Mouse (Mus musculus) CH12.LX (cell line): ENCODE data around the gene Gm21936. TPM values are rescaled to one million over a fixed set of nuclear protein-coding genes. Genes with fewer than 3 reads are reported as not detected.
"Not testable (repeated sequence)": the region's sequence is repeated elsewhere in the genome, so short reads cannot be mapped to it uniquely, and the experiment has no call there.

Source experiments
- DNase-seq: peaks from one replicate; pipeline ENCODE4 v3.0.0-alpha.2; 2013; ENCODE audit errors: extremely low read depth
- H3K27ac ChIP-seq: 2 replicates; pipeline ENCODE4 v1.5.1; 2012; ENCODE audit warnings: low read depth, mild to moderate bottlenecking, control low read depth, moderate library complexity; ENCODE audit not compliant: insufficient read depth
- H3K27me3 ChIP-seq: replicated peaks from 2 replicates; pipeline ENCODE3; 2012; ENCODE audit warnings: inconsistent platforms
- H3K36me3 ChIP-seq, 2 experiments: replicated peaks in 1 of 2; 2 replicates each; pipeline versions ENCODE3 to v1.6.1; 2012; ENCODE audit warnings: inconsistent platforms in 1 of 2, low read length in 1 of 2, mild to moderate bottlenecking in 1 of 2, mixed read lengths in 1 of 2, moderate library complexity in 1 of 2; ENCODE audit not compliant: control insufficient read depth in 1 of 2, insufficient read depth in 1 of 2
- H3K4me1 ChIP-seq, 2 experiments: 2 replicates each; pipeline ENCODE4 v1.6.1; 2012; ENCODE audit warnings: inconsistent platforms in 1 of 2, moderate library complexity in 1 of 2; ENCODE audit not compliant: insufficient read depth in 2 of 2, control insufficient read depth in 1 of 2
- H3K4me2 ChIP-seq: 2 replicates; pipeline ENCODE4 v1.6.1; 2012; ENCODE audit warnings: low read depth, mild to moderate bottlenecking, control low read depth; ENCODE audit not compliant: poor library complexity, insufficient read depth, severe bottlenecking
- H3K4me3 ChIP-seq, 3 experiments: fragments of 150-350 bp in 1 of 3; sonication (generic) in 1 of 3; replicated peaks in 1 of 3; 2 replicates each; pipeline versions ENCODE3 to v1.5.1; 2011 to 2012; ENCODE audit warnings: low read depth in 2 of 3, low read length in 2 of 3, mild to moderate bottlenecking in 2 of 3, moderate library complexity in 2 of 3, control low read depth in 1 of 3, improper control_type of control experiment in 1 of 3, inconsistent platforms in 1 of 3, mixed read lengths in 1 of 3; ENCODE audit not compliant: poor library complexity in 1 of 3
- H3K79me2 ChIP-seq: replicated peaks from 2 replicates; pipeline ENCODE4 v1.6.1; 2012; ENCODE audit warnings: mild to moderate bottlenecking, moderate library complexity; ENCODE audit not compliant: control insufficient read depth, poor library complexity, insufficient read depth, severe bottlenecking; ENCODE audit errors: extremely low read depth
- H3K9ac ChIP-seq: 2 replicates; pipeline ENCODE4 v1.6.1; 2012; ENCODE audit warnings: low read depth, mild to moderate bottlenecking, control low read depth, moderate library complexity; ENCODE audit not compliant: insufficient read depth
- H3K9me3 ChIP-seq: replicated peaks from 2 replicates; pipeline ENCODE3; 2012; ENCODE audit warnings: low read length, inconsistent platforms, mixed read lengths
- dilution Hi-C: fragments of 300-500 bp; cut with MboI; formaldehyde crosslinking; loops from 2 replicates; pipeline ENCODE4 v1.14.3; 2020; ENCODE audit warnings: low sequenced_read_pairs; ENCODE audit not compliant: extremely low pct_unique_long_range_greater_than_20kb, extremely low pct_ligation_motif_present
- in situ Hi-C: fragments of 300-500 bp; cut with MboI; formaldehyde crosslinking; loops from 3 replicates; pipeline ENCODE4 v1.14.3; 2019; ENCODE audit warnings: low sequenced_read_pairs, low pct_ligation_motif_present, low pct_unique_long_range_greater_than_20kb, mixed read lengths
- polyA plus RNA-seq: library from polyadenylated mRNA; unstranded; fragments of >175 nt; gene quantifications from 2 replicates; pipeline ENCODE4 v1.2.1, GENCODE M21; 2012; ENCODE audit warnings: low read depth; ENCODE audit not compliant: insufficient read length
- total RNA-seq, 2 experiments: library from RNA; depleted of rRNA; stranded (reverse); fragments of 300-350 nt in 1 of 2; fragments of >200 nt in 1 of 2; gene quantifications; 2 replicates each; pipeline ENCODE4 v1.2.3; 2012 to 2014

The Gm21936 gene
- total RNA-seq (2012; rRNA removed) (not detected in 2 replicates), total RNA-seq (2014; rRNA removed) (not detected in 2 replicates), polyA plus RNA-seq (not detected in 2 replicates)

DNA sequence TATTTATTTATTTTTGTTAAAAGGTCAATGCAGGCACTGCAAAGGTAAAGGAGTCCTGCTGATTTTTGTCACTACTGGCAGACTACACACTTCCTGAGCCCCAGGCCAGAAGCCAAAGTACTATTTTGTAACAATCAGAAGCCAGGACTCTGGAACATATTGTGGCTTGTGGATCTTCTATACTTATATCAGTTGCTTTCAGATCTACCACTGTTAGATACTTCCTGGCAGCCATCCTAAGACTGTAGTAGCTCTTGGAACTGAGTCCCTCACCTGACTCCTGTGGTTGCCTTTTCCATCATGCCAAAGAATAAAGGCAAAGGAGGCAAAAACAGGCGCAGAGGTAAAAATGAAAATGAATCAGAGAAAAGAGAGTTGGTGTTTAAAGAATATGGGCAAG is at the start of gene Gm21936:
TSS of gene Gm21936 (plus strand) at position 301 of the 400 bp plus-strand sequence.
- H3K79me2 ChIP-seq, H3K27ac ChIP-seq, H3K27me3 ChIP-seq, H3K36me3 ChIP-seq, H3K4me3 ChIP-seq, H3K4me2 ChIP-seq, in situ Hi-C loops, H3K4me1 ChIP-seq, H3K9me3 ChIP-seq, H3K9ac ChIP-seq, DNase-seq, dilution Hi-C loops: not testable (repeated sequence)

DNA sequence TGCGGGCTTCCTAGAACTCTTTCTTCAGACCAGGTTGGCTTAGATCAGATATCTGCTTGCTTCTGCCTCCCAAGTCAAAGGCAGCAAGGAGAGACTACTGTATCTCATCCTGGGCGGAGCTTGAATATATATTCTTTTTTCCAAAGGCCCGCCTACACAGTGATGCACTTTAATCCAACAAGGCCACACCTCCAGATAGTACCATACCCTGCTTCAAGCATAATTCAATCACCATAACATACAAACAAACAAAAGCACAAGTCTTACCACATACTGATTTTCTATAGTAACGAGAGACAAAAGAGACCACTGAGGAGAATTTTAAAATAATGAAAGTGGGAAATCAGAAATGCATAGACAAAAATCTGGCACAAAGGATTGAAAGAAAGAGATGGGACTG is 19.7 kb upstream of the Gm21936 start, which contains the start of gene Gm21319:
TSS of gene Gm21319 (minus strand) at position 101 of the 400 bp plus-strand sequence.
- H3K27ac ChIP-seq, H3K4me2 ChIP-seq, H3K9me3 ChIP-seq, dilution Hi-C loops, H3K9ac ChIP-seq, H3K36me3 ChIP-seq, H3K79me2 ChIP-seq, DNase-seq, H3K4me1 ChIP-seq, H3K4me3 ChIP-seq, in situ Hi-C loops, H3K27me3 ChIP-seq: not testable (repeated sequence)

GRCm38 (mm10) chr12:87797971-87798370 is 2.7 kb downstream of the Gm21936 start:
- H3K4me2 ChIP-seq, H3K9ac ChIP-seq, H3K27ac ChIP-seq, H3K9me3 ChIP-seq, H3K79me2 ChIP-seq, H3K4me1 ChIP-seq, H3K36me3 ChIP-seq, dilution Hi-C loops, H3K27me3 ChIP-seq, in situ Hi-C loops, H3K4me3 ChIP-seq, DNase-seq: not testable (repeated sequence)

DNA sequence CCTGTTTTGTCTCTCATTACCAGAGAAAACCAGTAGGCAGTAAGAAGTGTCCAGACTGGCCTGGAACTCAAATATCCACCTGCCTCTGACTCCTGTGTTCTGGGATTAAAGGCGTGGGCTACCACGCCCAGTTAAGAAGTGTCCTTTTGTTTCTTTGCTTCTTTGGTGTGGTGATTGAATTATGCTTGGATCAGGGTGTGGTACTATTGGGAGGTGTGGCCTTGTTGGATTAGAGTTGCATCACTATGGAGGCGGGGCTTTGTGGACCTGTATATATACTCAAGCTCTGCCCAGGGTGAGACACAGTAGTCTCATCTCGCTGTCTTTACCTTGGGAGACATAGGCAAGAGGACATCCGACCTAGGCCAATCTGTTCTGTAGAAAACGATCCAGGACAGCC is 21.0 kb downstream of the Gm21936 start, which contains the start of gene BB287469:
TSS of gene BB287469 (plus strand) at position 301 of the 400 bp plus-strand sequence.
- dilution Hi-C loops = not testable (repeated sequence)

GRCm38 (mm10) chr12:87842239-87842638 is 46.9 kb downstream of the Gm21936 start, which contains the start of gene Gm2001:
Gene Gm2001 (minus strand): TSS chr12:87842339.
- in situ Hi-C loops = not testable (repeated sequence)

More for the DNA sequence above, 21.0 kb downstream of the Gm21936 start, which contains the start of gene BB287469:
- H3K27ac ChIP-seq, DNase-seq, H3K36me3 ChIP-seq, H3K4me3 ChIP-seq, H3K4me2 ChIP-seq, H3K9ac ChIP-seq, H3K27me3 ChIP-seq, H3K4me1 ChIP-seq, H3K9me3 ChIP-seq, in situ Hi-C loops, H3K79me2 ChIP-seq: not testable (repeated sequence)

More at GRCm38 (mm10) chr12:87842239-87842638, 46.9 kb downstream of the Gm21936 start, which contains the start of gene Gm2001:
- H3K79me2 ChIP-seq, H3K9me3 ChIP-seq, dilution Hi-C loops, H3K36me3 ChIP-seq, DNase-seq, H3K27me3 ChIP-seq, H3K4me3 ChIP-seq, H3K9ac ChIP-seq, H3K4me2 ChIP-seq, H3K4me1 ChIP-seq, H3K27ac ChIP-seq: not testable (repeated sequence)
